Mouse (Mus musculus) intestine, embryonic 16.5 days (tissue): ENCODE data around the gene Cnot2. TPM values are rescaled to one million over a fixed set of nuclear protein-coding genes. Genes with fewer than 3 reads are reported as not detected.

Experiments
- ATAC-seq: fragments of 200-750 bp; cut with Nextera tagmentation; 2 replicates; pipeline ENCODE4 v1.8.0; 2017; ENCODE audit warnings: moderate TSS enrichment, moderate library complexity
- H3K27ac ChIP-seq: fragments of 300-500 bp; sonication (generic); 2 replicates; pipeline ENCODE4 v1.5.1; 2014; ENCODE audit warnings: mild to moderate bottlenecking, low read length
- H3K27me3 ChIP-seq: fragments of 300-500 bp; sonication (generic); replicated peaks from 2 replicates; pipeline ENCODE4 v1.6.1; 2014; ENCODE audit warnings: low read length, control low read depth, mixed read lengths; ENCODE audit not compliant: control insufficient read depth, insufficient read depth
- H3K36me3 ChIP-seq: fragments of 300-500 bp; sonication (generic); 2 replicates; pipeline ENCODE4 v1.6.1; 2014; ENCODE audit warnings: low read length, control low read depth; ENCODE audit not compliant: control insufficient read depth, insufficient read depth
- H3K4me1 ChIP-seq: fragments of 300-500 bp; sonication (generic); 2 replicates; pipeline ENCODE4 v1.6.1; 2014; ENCODE audit warnings: low read length, control low read depth, mixed read lengths; ENCODE audit not compliant: control insufficient read depth, insufficient read depth
- H3K4me2 ChIP-seq: fragments of 300-500 bp; sonication (generic); 2 replicates; pipeline ENCODE4 v1.6.1; 2014; ENCODE audit warnings: low read depth, low read length, control low read depth
- H3K4me3 ChIP-seq: fragments of 300-500 bp; sonication (generic); 2 replicates; pipeline ENCODE4 v1.5.1; 2014; ENCODE audit warnings: mild to moderate bottlenecking, low read length
- H3K9ac ChIP-seq: fragments of 300-500 bp; sonication (generic); 2 replicates; pipeline ENCODE4 v1.6.1; 2014; ENCODE audit warnings: low read depth, low read length
- H3K9me3 ChIP-seq: fragments of 300-500 bp; sonication (generic); 2 replicates; pipeline ENCODE4 v1.6.1; 2016; ENCODE audit warnings: low read length, control low read depth; ENCODE audit not compliant: control insufficient read depth
- WGBS: fragments of 180-500 bp; shearing (Covaris S2); extraction: QIAGEN DNeasy Blood & Tissue Kit; methylation state at CpG from one replicate; pipeline ENCODE4 v1.1.7; 2014; 5-methylcytosine and 5-hydroxymethylcytosine counted together
- polyA plus RNA-seq: library from polyadenylated mRNA; unstranded; fragments of >200 nt; fragmentation: Nextera tagmentation; extraction: Ambion mirVana; gene quantifications from 2 replicates; pipeline ENCODE4 v1.2.1, GENCODE M21; 2015

Cnot2 gene
- polyA plus RNA-seq, 1 experiment from 2014 or later, result 74.8 TPM

DNA sequence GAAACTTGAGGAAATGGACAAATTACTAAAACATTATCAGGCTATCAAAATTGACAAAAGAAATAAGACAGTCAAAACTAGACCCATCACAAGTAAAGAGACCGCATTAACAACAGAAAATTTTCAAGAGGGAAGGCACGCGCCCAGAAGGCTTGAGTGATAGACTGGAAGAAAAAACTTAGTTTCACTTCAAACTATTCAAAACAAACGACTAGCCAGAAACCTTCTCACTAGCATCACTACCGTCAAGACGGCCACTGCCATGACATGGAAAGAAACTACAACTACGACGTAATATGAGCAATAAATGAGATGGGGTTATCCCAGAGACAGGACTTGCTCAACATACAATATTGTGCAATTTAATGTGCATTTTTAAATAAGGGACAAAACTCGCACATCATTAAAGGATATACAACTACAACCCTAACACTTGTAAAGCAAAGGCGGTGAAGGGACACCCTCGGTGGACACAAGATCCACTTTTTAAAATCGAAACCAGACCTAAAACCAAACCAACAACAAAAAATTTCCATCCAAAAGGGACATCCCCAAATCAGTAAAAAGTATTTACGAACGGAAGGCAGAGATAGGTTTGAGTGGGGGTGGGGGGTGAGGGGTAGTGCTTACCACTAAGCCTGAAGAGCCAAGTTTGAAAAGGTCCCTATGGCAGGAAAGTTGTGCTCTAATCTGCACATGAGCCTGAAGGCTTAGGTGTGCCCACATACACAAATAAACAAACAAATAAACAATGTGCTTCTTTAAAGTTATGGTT, 16.3 kb downstream of the Cnot2 start:
- 92% methylated on average over 14 of the region's 14 CpGs for WGBS

DNA sequence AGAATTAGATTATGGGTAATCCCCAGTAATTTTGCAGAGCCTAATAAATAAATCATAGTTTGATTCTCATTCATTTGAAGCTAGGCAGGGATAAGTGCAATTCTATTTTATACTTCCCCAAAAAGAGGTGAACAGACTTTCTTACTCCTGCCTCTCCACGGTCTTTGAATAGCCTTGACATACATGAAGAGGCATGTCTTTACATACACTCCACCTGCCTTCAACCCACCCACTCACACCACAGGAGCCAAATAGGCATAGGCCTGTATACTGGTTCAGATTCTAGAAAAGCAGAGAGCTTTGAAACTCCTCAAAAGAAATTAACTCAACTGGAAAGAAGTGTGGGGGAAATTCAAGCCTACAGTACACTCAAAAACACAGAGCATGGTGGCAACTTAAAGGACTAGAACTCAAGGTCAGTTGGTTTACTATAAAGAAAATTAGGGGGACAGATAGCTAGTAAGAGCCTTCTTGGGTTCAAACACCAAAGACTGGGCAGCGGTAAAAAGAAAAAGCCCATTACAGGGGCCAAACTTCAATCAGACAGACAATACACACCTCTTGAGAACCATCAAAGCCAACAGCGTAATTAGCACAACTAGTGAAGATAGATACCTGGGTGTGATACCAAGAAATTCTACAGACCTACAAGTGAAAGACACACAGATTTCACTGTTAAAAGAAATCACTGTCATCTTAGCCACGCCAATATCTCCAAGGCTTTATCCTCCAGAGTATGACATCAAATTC, 18.4 kb downstream of the Cnot2 start:
- no peak overlapping the region for H3K27ac ChIP-seq
- no peaks in the 10 kb centered on the region for H3K36me3 ChIP-seq
- no peak overlapping the region for H3K4me3 ChIP-seq
- H3K27me3 ChIP-seq, result no peaks in the 10 kb centered on the region
- H3K4me2 ChIP-seq, result no peak overlapping the region
- no peaks in the 10 kb centered on the region for H3K9me3 ChIP-seq
- H3K4me1 ChIP-seq, result peaks cover under 1% of the 10 kb centered on the region; the same call in 1 of the 2 replicates
- ATAC-seq, result no peak
- 74% methylated on average over 4 of the region's 4 CpGs for WGBS
- no peak overlapping the region for H3K9ac ChIP-seq

More for the DNA sequence above, 16.3 kb downstream of the Cnot2 start:
- Histone ChIP-seq H3K9me3 (no peaks in the 10 kb centered on the region), H3K27me3 (no peaks in the 10 kb centered on the region), H3K4me2 (no peak overlapping the region), H3K36me3 (no peaks in the 10 kb centered on the region), H3K4me3 (no peak overlapping the region), H3K27ac (no peak overlapping the region), H3K4me1 (peaks cover 2% of the 10 kb centered on the region; the same call in 1 of the 2 replicates), H3K9ac (no peak overlapping the region)
- ATAC-seq, result no peak

DNA sequence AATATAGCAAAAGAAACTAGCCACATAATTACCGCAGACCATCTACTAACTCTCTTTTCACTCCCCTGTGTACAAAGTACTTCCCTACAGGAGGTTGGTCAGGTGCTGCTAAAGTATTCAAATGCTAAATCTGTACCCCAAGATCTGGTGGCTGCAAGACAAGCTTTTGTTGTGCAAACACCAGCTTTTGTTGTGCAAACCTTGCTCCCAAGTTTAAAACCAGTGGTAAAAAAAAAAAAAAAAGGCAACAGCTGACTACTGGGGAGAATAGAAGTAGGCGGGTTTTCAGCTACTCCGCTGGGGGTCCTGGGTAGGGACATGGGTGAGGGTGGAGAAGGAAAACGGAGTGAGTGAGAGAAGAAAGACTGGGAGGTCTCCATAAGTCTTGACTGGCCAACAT, 19.1 kb downstream of the Cnot2 start:
- 53% methylated on average over 4 of the region's 4 CpGs for WGBS
- ATAC-seq, result no peak
- H3K9me3 ChIP-seq, result no peaks in the 10 kb centered on the region
- H3K4me2 ChIP-seq, result no peak overlapping the region
- H3K9ac ChIP-seq, result no peak overlapping the region
- peaks cover 4% of the 10 kb centered on the region; the same call in 1 of the 2 replicates for H3K4me1 ChIP-seq
- no peak overlapping the region for H3K4me3 ChIP-seq
- no peaks in the 10 kb centered on the region for H3K27me3 ChIP-seq
- no peaks in the 10 kb centered on the region for H3K36me3 ChIP-seq
- H3K27ac ChIP-seq, result no peak overlapping the region

DNA sequence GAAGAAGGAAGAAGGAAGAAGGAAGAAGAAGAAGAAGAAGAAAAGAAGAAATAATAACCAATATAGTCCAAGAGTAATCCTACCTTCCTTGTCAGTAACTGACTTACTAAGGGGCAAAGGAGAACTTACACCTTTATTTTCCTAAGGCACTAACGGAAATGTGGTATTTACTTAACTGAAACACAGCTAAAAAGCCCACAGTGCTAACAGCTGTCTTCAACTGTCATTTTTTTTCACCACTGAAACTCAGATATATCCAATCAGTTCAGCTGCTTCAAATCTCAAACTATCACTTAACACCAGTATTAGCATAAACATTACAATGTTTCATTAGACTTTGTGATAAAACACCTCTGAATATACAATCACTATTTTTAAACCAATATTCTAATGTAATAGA, 22.1 kb downstream of the Cnot2 start:
- Histone ChIP-seq H3K9ac (no peak overlapping the region), H3K9me3 (0 out of 2 replicates have a peak, but pooled peaks cover 2% of the 10 kb centered on the region), H3K27me3 (no peaks in the 10 kb centered on the region), H3K4me1 (peaks cover 7% of the 10 kb centered on the region), H3K27ac (no peak overlapping the region), H3K4me2 (no peak overlapping the region), H3K36me3 (peaks cover 4% of the 10 kb centered on the region; the same call in 1 of the 2 replicates), H3K4me3 (no peak overlapping the region)
- WGBS, result 77% methylated on average over 1 of the region's 1 CpGs
- no peak for ATAC-seq

DNA sequence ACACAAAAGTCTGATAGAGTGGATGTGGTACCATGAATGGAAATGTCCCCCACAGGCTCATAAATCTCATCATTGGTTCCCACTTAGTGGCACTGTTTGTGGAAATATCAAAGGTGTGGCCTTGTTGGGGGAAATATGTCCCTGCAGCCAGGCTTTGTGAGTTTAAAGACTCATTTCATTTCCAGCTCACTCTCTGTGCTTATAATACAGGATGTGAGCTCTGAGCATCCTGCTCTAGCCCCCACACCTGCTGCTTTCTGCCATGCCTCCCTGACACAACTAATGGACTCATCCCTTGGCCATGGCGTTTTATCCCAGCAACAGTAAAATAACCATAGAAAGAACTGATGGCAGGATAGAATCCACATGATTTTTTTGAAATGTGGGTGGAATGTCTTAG, 24.1 kb downstream of the Cnot2 start:
- ATAC-seq, result no peak
- Histone ChIP-seq H3K27ac (no peak overlapping the region), H3K4me2 (no peak overlapping the region), H3K4me3 (no peak overlapping the region), H3K36me3 (peaks cover 4% of the 10 kb centered on the region; the same call in 1 of the 2 replicates), H3K27me3 (no peaks in the 10 kb centered on the region), H3K9me3 (0 out of 2 replicates have a peak, but pooled peaks cover 2% of the 10 kb centered on the region), H3K9ac (no peak overlapping the region), H3K4me1 (peaks cover 13% of the 10 kb centered on the region)
- 90% methylated on average over 1 of the region's 1 CpGs for WGBS

DNA sequence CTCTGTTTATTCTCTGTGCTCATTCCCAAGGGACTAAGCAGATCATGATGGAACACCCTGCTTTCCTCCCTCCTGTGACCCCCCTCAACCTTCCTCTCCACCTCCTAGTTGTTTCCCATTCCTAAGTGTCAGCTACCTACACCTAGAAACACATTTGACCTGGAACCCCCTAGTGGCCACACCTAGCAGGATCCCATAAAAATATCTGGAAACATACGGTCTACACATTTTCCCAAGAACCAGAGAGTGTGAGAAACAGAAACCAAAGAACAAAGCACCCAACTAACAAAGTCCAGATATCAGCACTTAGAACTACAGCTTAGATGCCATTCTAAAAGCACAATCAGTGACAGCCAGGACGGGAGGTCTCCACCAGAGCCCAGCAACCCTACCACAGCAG, 26.9 kb downstream of the Cnot2 start:
- peaks cover 13% of the 10 kb centered on the region for H3K4me1 ChIP-seq
- no peaks in the 10 kb centered on the region for H3K27me3 ChIP-seq
- no peak overlapping the region for H3K4me2 ChIP-seq
- no peak overlapping the region for H3K4me3 ChIP-seq
- H3K9ac ChIP-seq, result no peak overlapping the region
- ATAC-seq, result no peak; the same call in 1 of the 2 replicates
- H3K9me3 ChIP-seq, result 0 out of 2 replicates have a peak, but pooled peaks cover 2% of the 10 kb centered on the region
- WGBS, result 49% methylated on average over 2 of the region's 2 CpGs
- H3K36me3 ChIP-seq, result peaks cover 4% of the 10 kb centered on the region; the same call in 1 of the 2 replicates
- no peak overlapping the region for H3K27ac ChIP-seq

DNA sequence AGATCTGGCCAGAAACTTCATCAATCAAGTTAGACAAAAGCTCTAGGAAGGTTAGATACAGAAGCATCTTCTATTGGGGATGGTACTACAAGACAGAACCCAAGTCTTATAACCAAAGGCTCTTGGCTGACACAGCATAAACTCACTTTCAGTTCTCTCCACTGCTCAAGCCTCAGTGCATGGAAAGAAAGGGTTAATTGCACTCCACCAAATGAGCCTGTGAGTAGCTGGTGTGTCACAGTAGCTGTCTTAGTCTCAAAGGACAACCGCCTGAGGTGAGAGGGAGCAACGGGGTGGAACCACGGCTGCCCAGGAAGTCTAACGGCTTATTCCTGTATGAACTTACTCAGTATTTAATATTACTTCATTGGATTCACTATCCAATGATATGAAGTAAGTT, 33.4 kb downstream of the Cnot2 start:
- no peak overlapping the region for H3K4me3 ChIP-seq
- H3K9ac ChIP-seq, result no peak overlapping the region
- H3K36me3 ChIP-seq, result no peaks in the 10 kb centered on the region
- no peaks in the 10 kb centered on the region for H3K9me3 ChIP-seq
- H3K27me3 ChIP-seq, result no peaks in the 10 kb centered on the region
- H3K27ac ChIP-seq, result no peak overlapping the region
- WGBS, result 51% methylated on average over 4 of the region's 4 CpGs
- 0 out of 2 replicates have a peak, but pooled peaks cover 2% of the 10 kb centered on the region for H3K4me1 ChIP-seq
- no peak for ATAC-seq
- H3K4me2 ChIP-seq, result no peak overlapping the region

DNA sequence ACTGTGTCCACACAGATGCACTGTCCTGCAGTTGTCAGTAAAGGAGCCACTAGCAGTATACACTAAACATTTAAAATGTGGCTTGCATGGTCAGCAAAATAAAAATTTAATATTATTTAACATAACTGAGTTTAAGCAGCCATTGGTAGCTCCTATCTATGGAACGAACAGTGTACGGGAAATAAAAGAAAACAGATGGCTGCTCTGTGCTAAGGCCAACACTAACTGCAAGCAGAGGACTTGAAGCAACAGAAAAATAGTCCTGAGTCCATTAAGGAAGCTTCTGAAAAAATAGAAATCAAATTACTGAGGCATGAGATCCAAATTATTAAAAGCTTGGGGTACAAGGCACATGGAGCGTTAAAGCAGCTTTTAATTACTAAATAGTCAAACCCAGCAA, 35.1 kb downstream of the Cnot2 start:
- no peak for ATAC-seq
- H3K27me3 ChIP-seq, result no peaks in the 10 kb centered on the region
- H3K27ac ChIP-seq, result no peak overlapping the region
- H3K36me3 ChIP-seq, result no peaks in the 10 kb centered on the region
- no peak overlapping the region for H3K9ac ChIP-seq
- H3K4me3 ChIP-seq, result no peak overlapping the region
- H3K4me1 ChIP-seq, result no peaks in the 10 kb centered on the region
- no peak overlapping the region for H3K4me2 ChIP-seq
- WGBS, result 81% methylated on average over 3 of the region's 3 CpGs
- no peaks in the 10 kb centered on the region for H3K9me3 ChIP-seq

DNA sequence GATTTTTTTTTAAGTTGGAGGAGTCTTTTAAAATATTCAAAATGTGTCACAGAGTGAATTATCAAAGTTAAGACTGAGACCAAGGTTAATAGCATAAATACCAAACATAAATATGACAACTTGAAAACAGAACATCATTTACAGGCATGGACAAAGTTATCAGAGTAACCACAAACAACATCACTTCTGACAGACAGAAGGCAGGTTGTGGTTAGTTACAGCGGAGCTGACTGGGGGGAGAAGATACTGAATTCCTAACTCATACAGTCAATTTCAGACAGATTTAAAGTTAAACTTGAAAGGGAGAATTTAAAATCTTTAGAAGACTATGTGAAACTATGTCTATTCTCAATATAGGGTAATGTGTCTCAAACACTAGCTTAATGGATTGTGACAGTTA, 38.2 kb downstream of the Cnot2 start:
- no peak for ATAC-seq
- 89% methylated on average over 1 of the region's 1 CpGs for WGBS

More for the DNA sequence above, 38.2 kb downstream of the Cnot2 start:
- Histone ChIP-seq H3K4me2 (no peak overlapping the region), H3K9ac (no peak overlapping the region), H3K27me3 (no peaks in the 10 kb centered on the region), H3K27ac (no peak overlapping the region), H3K36me3 (no peaks in the 10 kb centered on the region), H3K9me3 (no peaks in the 10 kb centered on the region), H3K4me3 (no peak overlapping the region), H3K4me1 (no peaks in the 10 kb centered on the region)
